Mouse (Mus musculus) embryo, embryonic 10 days (tissue): Measurements from ENCODE around the gene Otulinl.

Experiments used
- DNase-seq: peaks from one replicate; pipeline ENCODE4 v3.0.0-alpha.2; 2015; ENCODE audit warnings: low spot score

The Otulinl gene

GRCm38 (mm10) chr15:27656626-27657025, 24.8 kb downstream of the Otulinl start:
- DNase-seq = no peak

- peak; percentile 81 for DNase-seq
These were observed 26.4 kb downstream of the Otulinl start for GRCm38 (mm10) chr15:27655015-27655414.

- DNase-seq = peak; percentile 32
These were observed 33.7 kb downstream of the Otulinl start for GRCm38 (mm10) chr15:27647686-27648085.

GRCm38 (mm10) chr15:27646665-27647064, 34.7 kb downstream of the Otulinl start:
- no peak for DNase-seq

- DNase-seq = no peak
These were observed 36.1 kb downstream of the Otulinl start for GRCm38 (mm10) chr15:27645250-27645649.

GRCm38 (mm10) chr15:27642895-27643294, 38.5 kb downstream of the Otulinl start:
- DNase-seq = peak; percentile 40

- DNase-seq = no peak
These were observed 40.2 kb downstream of the Otulinl start for GRCm38 (mm10) chr15:27641171-27641570.

- no peak for DNase-seq
These were observed 47.2 kb downstream of the Otulinl start for GRCm38 (mm10) chr15:27633941-27634900.

- DNase-seq = peak; percentile 99
These were observed 50.6 kb downstream of the Otulinl start, which contains the start of gene Otulin for GRCm38 (mm10) chr15:27630601-27631383. Gene Otulin (minus strand): TSS chr15:27630693.

- DNase-seq = peak; percentile 18
These were observed 51.4 kb downstream of the Otulinl start for GRCm38 (mm10) chr15:27629800-27630600.

GRCm38 (mm10) chr15:27629046-27629445, 52.3 kb downstream of the Otulinl start:
- DNase-seq = no peak

GRCm38 (mm10) chr15:27627794-27628193, 53.6 kb downstream of the Otulinl start:
- no peak for DNase-seq

- no peak for DNase-seq
These were observed 55.1 kb downstream of the Otulinl start for GRCm38 (mm10) chr15:27626314-27626713.

- DNase-seq = no peak
These were observed 55.5 kb downstream of the Otulinl start for GRCm38 (mm10) chr15:27625890-27626255.

- no peak for DNase-seq
These were observed 56.1 kb downstream of the Otulinl start for GRCm38 (mm10) chr15:27625014-27625889.

- no peak for DNase-seq
These were observed 58.1 kb downstream of the Otulinl start for GRCm38 (mm10) chr15:27623286-27623685.

GRCm38 (mm10) chr15:27620475-27621185, 60.7 kb downstream of the Otulinl start:
- DNase-seq = no peak

GRCm38 (mm10) chr15:27619683-27620082, 61.7 kb downstream of the Otulinl start:
- DNase-seq = no peak

GRCm38 (mm10) chr15:27618778-27619533, 62.4 kb downstream of the Otulinl start:
- no peak for DNase-seq

- DNase-seq = no peak
These were observed 64.2 kb downstream of the Otulinl start for GRCm38 (mm10) chr15:27617227-27617626.
